Mouse (Mus musculus) liver, embryonic 13.5 days (tissue): ENCODE measurements around the gene Smco3. TPM values are rescaled to one million over a fixed set of nuclear protein-coding genes. Genes with fewer than 3 reads are reported as not detected.
"Not testable (repeated sequence)": the region's sequence is repeated elsewhere in the genome, so short reads cannot be mapped to it uniquely, and the experiment has no call there.

Experiments
- ATAC-seq: fragments of 200-750 bp; cut with Nextera tagmentation; 2 replicates; pipeline ENCODE4 v1.8.0; 2017; ENCODE audit warnings: low read depth, mild to moderate bottlenecking, moderate number of reproducible peaks, moderate library complexity
- DNase-seq: peaks from one replicate; pipeline ENCODE4 v3.0.0; 2022
- H3K27ac ChIP-seq: fragments of 300-500 bp; sonication (generic); 2 replicates; pipeline ENCODE4 v1.5.1; 2015; ENCODE audit warnings: moderate library complexity, mild to moderate bottlenecking, inconsistent platforms
- H3K27me3 ChIP-seq: fragments of 300-500 bp; sonication (generic); 2 replicates; pipeline ENCODE4 v1.6.1; 2015; ENCODE audit warnings: mild to moderate bottlenecking, inconsistent platforms
- H3K36me3 ChIP-seq: fragments of 300-500 bp; sonication (generic); 2 replicates; pipeline ENCODE4 v1.6.1; 2015; ENCODE audit warnings: mild to moderate bottlenecking, inconsistent platforms
- H3K4me1 ChIP-seq: fragments of 300-500 bp; sonication (generic); replicated peaks from 2 replicates; pipeline ENCODE4 v1.6.1; 2015; ENCODE audit warnings: inconsistent platforms
- H3K4me2 ChIP-seq: fragments of 300-500 bp; sonication (generic); 2 replicates; pipeline ENCODE4 v1.6.1; 2015; ENCODE audit warnings: inconsistent platforms, mild to moderate bottlenecking, moderate library complexity
- H3K4me3 ChIP-seq: fragments of 300-500 bp; sonication (generic); replicated peaks from 2 replicates; pipeline ENCODE4 v1.5.1; 2015; ENCODE audit warnings: mild to moderate bottlenecking, inconsistent platforms
- H3K9ac ChIP-seq: fragments of 300-500 bp; sonication (generic); 2 replicates; pipeline ENCODE4 v1.6.1; 2015; ENCODE audit warnings: mild to moderate bottlenecking, inconsistent platforms
- H3K9me3 ChIP-seq: fragments of 300-500 bp; sonication (generic); replicated peaks from 2 replicates; pipeline ENCODE4 v1.6.1; 2016; ENCODE audit warnings: inconsistent platforms
- WGBS: fragments of 180-500 bp; shearing (Covaris S2); methylation state at CpG from one replicate; pipeline ENCODE4 v1.1.7; 2015; ENCODE audit not compliant: insufficient replicate concordance; 5-methylcytosine and 5-hydroxymethylcytosine counted together
- polyA plus RNA-seq: library from polyadenylated mRNA; unstranded; fragments of >200 nt; fragmentation: Nextera tagmentation; extraction: Ambion mirVana; gene quantifications from 2 replicates; pipeline ENCODE4 v1.2.1, GENCODE M21; 2015

Smco3 gene
- polyA plus RNA-seq, 1 experiment from 2014 or later = not detected

DNA sequence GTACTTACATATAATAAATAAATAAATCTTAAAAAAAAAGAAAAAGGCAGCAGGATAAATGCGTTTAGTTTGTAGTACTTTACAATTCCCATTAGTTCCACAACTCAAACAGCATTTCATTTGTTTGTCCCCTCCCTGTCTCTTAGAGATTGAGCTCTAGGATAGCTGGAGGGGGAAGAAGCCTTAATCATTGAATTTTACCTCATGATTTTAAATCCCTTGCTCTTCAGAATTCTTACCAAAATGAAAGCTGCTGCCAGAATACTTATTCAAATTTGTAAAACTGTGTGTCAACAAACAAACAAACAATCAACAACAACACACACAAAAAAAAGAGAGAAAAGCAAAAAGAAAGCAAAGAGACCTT is 29.9 kb downstream of the Smco3 start:
- DNase-seq (no peak), ATAC-seq (no peak)
- no peaks in the 10 kb centered on the region for H3K27me3 ChIP-seq
- H3K27ac ChIP-seq = peak overlapping the region; percentile 100
- peak overlapping the region; percentile 73; the same call in 1 of the 2 replicates for H3K9ac ChIP-seq
- peaks cover 70% of the 10 kb centered on the region for H3K4me1 ChIP-seq
- WGBS = 81% methylated on average over 1 of the region's 1 CpGs
- H3K4me2 ChIP-seq = peak overlapping the region; percentile 88
- H3K36me3 ChIP-seq = peaks cover 9% of the 10 kb centered on the region
- H3K4me3 ChIP-seq = peak overlapping the region; percentile 71; the same call in 1 of the 2 replicates
- no peaks in the 10 kb centered on the region for H3K9me3 ChIP-seq

DNA sequence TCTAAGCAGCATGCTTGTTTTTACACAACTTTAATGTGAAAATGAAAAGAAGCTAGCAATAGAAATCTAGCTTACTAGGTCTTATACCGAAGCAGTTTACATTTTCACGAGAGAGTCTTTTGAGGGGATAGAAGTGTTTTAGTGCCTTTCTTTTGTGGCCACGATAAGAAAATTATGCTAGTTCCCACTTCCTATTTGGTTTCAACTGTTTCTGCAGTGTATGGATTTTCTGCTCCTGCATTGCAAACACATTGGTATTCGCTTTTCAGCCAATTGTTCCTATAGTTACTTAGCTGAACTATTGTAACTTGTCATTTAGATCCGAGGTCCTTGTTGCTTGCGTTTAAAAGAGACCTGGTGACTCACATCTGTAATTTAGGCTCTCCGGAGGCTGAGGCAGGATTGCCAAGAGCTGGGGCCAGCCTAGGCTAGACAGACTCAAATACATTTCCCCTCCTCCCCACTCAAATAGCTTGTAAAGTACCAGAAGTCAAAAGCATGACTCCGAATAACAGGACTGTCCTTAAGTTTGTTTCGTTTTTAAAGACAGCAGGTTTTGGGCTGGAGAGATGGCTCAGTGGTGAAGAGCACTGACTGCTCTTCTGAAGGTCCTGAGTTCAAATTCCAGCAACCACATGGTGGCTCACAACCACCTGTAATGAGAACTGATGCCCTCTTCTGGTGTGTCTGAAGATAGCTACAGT is 30.4 kb downstream of the Smco3 start:
- H3K4me3 ChIP-seq = peak overlapping the region; percentile 71
- H3K36me3 ChIP-seq = peaks cover 3% of the 10 kb centered on the region; the same call in 1 of the 2 replicates
- peak overlapping the region; percentile 73 for H3K9ac ChIP-seq
- no peaks in the 10 kb centered on the region for H3K9me3 ChIP-seq
- H3K27me3 ChIP-seq = no peaks in the 10 kb centered on the region
- WGBS = 11% methylated on average over 9 of the region's 9 CpGs
- peak overlapping the region; percentile 100 for H3K27ac ChIP-seq
- DNase-seq (peak; percentile 27), ATAC-seq (no peak)
- H3K4me2 ChIP-seq = peak overlapping the region; percentile 88
- peaks cover 68% of the 10 kb centered on the region for H3K4me1 ChIP-seq

DNA sequence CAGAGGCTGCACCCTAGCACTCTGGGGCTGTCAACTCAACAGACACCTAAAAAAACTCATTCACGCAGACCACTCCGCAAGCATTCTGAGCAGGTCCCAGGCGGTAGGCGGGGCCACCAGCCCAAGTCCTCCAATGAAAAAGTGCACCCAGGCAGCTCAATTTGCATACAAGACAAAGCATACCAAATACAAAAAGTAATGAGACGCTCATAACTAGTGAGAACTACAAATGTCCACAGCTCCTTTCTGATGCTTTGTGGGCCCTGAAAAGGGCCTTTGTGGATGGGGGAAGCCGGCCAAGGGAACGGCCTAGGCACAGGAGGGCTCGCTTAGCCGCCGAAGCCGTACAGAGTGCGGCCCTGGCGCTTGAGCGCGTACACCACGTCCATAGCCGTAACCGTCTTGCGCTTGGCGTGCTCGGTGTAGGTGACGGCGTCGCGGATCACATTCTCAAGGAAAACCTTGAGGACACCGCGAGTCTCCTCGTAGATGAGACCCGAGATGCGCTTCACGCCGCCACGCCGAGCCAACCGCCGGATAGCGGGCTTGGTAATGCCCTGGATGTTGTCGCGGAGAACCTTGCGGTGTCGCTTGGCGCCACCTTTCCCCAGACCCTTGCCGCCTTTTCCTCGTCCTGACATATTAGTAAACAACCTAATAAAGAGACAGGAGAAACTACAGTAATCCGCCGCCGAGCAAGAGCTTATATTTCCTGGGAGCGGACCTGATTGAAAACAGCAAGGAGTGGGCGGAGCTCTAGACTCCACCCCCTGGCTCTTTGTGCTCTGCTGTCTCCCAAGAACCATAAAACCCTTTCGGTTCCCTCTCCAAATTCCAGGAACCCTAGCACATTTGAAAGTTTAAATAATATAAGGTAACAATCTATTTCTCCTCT is 31.3 kb downstream of the Smco3 start, which contains the start of gene Hist4h4:
Gene Hist4h4 (minus strand): TSS at position 677 of the 895 bp plus-strand sequence.
- DNase-seq (peak; percentile 92), ATAC-seq (peak; percentile 76)
- H3K9me3 ChIP-seq = no peaks in the 10 kb centered on the region
- peak within 1 kb of the TSS; percentile 94 for H3K9ac ChIP-seq
- peaks cover 67% of the 10 kb centered on the region for H3K4me1 ChIP-seq
- peak within 1 kb of the TSS; percentile 88 for H3K4me2 ChIP-seq
- no peaks in the 10 kb centered on the region for H3K27me3 ChIP-seq
- H3K4me3 ChIP-seq = peak within 1 kb of the TSS; percentile 71
- no peaks in the 10 kb centered on the region for H3K36me3 ChIP-seq
- under 1% methylated on average over 50 of the region's 50 CpGs for WGBS
- peak within 1 kb of the TSS; percentile 100 for H3K27ac ChIP-seq

DNA sequence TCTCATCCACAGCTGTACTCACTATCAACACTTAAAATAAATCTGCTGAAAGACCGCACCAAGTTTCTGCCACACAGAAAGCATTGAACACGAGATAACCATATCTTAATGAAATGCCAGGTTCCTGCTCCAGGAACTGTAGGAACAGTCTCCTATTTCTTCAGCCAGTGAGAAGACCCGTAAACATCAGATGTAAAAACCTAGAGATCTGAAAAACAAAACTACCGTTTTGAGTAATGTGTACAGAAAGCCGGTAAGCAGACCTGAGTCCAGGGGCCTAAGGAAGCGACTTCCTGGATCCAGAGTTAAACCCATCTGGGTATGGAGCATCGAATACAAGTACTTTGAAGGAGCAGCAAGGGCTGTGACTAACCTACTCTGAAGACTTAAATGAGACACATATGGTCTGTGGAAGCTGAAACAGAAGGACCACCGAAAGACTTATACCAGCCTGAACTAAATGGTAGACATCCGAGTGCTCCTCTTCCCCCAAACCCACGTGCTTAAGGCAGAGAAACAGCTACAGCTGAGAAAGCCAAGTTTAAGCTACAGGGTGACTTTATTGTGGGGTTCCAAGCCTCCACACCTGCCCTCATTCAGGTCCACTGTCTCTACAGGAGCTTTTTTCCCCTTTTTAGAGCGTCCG is 32.0 kb downstream of the Smco3 start:
- Histone ChIP-seq H3K4me1 (peaks cover 73% of the 10 kb centered on the region), H3K4me2 (peak overlapping the region; percentile 88), H3K9ac (peak overlapping the region; percentile 94), H3K36me3 (no peaks in the 10 kb centered on the region), H3K27ac (peak overlapping the region; percentile 100), H3K4me3 (peak overlapping the region; percentile 71), H3K27me3 (no peaks in the 10 kb centered on the region), H3K9me3 (no peaks in the 10 kb centered on the region)
- 4% methylated on average over 12 of the region's 12 CpGs for WGBS
- ATAC-seq (no peak), DNase-seq (peak; percentile 34)

DNA sequence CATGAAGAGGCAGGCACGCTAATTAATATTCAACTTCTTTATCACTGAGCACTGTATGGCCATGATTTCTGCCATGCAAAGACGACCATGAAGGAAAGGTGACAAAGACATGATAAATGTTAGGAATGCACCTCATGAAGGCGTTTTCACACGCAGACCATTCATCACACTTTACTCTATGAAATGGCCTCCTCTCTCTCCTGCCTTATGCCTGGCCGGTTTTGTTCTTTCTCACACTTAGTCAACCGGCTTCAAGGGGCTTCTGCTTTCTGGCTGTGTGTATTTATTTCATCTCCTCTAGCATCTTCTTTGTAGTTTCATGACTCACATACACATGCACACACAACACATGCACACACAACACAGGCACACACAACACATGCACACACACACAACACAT is 34.0 kb downstream of the Smco3 start:
- Histone ChIP-seq H3K4me1 (peaks cover 70% of the 10 kb centered on the region), H3K27me3 (no peaks in the 10 kb centered on the region), H3K4me2 (peak overlapping the region; percentile 15), H3K36me3 (no peaks in the 10 kb centered on the region), H3K9me3 (no peaks in the 10 kb centered on the region), H3K27ac (peak overlapping the region; percentile 63), H3K4me3 (no peak overlapping the region), H3K9ac (peak overlapping the region; percentile 55)
- no peak for ATAC-seq
- no peak for DNase-seq
- 69% methylated on average over 6 of the region's 6 CpGs for WGBS

DNA sequence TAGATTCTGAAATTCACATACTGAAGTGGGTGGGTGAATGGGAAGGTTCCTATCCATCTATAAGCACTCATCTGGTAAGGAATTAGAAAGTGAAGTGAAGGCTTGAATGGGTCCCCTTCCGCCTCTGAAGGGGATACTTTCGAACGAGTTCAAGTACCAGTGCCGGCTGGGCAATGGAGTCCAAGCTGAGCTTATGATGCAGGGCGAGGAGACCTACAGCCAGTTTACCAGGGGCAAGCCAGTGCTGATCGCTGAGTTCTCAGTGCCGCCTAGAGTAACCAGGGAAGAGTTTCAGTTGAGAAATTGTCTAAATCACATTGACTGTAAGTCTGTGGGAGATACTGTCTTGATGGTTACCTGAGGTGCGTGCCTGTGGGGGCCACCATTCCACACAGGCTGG is 34.5 kb downstream of the Smco3 start:
- 85% methylated on average over 8 of the region's 8 CpGs for WGBS
- no peaks in the 10 kb centered on the region for H3K9me3 ChIP-seq
- ATAC-seq = no peak
- H3K4me2 ChIP-seq = peak overlapping the region; percentile 15; the same call in 1 of the 2 replicates
- DNase-seq = no peak
- H3K4me1 ChIP-seq = peaks cover 66% of the 10 kb centered on the region
- peak overlapping the region; percentile 55 for H3K9ac ChIP-seq
- H3K27ac ChIP-seq = peak overlapping the region; percentile 63
- no peaks in the 10 kb centered on the region for H3K27me3 ChIP-seq
- no peak overlapping the region for H3K4me3 ChIP-seq
- no peaks in the 10 kb centered on the region for H3K36me3 ChIP-seq

DNA sequence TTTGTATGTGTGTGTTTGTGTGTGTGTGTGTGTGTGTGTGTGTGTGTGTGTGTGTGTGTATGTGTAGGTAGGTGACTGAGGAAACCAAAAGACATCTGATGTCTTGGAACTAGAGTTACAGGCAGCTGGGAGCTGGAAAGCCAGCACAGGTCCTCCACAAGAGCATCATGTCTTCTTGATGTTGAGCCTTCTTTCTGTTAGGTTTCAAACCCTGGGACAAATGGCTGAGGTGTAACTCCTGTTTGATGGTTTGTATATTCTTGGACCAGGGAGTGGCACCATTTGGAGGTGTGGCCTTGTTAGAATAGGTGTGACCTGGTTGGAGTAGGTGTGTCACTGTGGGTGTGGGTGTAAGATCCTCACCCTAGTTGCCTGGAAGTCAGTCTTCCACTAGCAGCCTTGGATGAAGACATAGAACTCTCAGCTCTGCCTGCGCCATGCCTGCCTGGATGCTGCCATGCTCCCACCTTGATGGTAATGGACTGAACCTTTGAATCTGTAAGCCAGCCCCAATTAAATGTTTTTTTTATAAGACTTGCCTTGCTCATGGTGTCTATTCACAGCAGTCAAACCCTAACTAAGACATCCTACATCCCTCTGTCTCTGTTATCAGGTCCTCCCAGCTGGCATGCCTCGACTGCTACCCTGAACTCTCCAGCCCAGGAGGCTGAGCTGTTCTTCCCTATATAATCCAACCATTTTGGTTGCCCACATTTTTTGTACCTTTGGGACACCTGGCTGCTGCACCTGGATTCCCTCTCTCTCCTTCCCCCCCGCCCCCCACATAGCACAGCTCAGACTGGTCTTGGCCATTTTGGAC is 37.2 kb downstream of the Smco3 start:
- H3K27me3 ChIP-seq, DNase-seq, H3K36me3 ChIP-seq, H3K9me3 ChIP-seq: not testable (repeated sequence)
- peak overlapping the region; percentile 73 for H3K9ac ChIP-seq
- peak; percentile 97 for ATAC-seq
- H3K4me2 ChIP-seq = peak overlapping the region; percentile 57
- 51% methylated on average over 3 of the region's 3 CpGs for WGBS
- H3K27ac ChIP-seq = peak overlapping the region; percentile 97
- H3K4me1 ChIP-seq = peaks cover 69% of the 10 kb centered on the region
- H3K4me3 ChIP-seq = peak overlapping the region; percentile 60

DNA sequence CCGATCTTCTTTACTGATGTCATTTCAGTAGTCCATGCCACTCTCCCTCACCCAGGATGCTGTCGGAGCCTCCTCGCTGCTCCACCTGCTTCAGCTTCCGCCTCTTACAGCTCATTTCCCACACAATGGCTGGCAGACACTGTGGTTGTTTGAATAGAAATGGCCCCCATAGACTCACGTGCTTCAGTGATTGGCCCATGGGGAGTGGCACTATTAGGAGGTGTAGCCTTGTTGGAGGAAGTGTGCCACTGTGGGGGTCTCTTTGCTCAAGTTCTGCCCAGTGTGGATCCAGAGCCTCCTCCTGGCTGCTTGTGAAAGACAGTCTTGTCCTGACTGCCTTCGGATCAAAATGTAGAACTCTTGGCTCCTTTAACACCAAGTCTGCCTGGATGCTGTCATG is 39.4 kb downstream of the Smco3 start:
- no peaks in the 10 kb centered on the region for H3K36me3 ChIP-seq
- no peak for ATAC-seq
- H3K9ac ChIP-seq = no peak overlapping the region
- DNase-seq = no peak
- WGBS = 68% methylated on average over 6 of the region's 6 CpGs
- H3K27me3 ChIP-seq = peaks cover 19% of the 10 kb centered on the region
- no peak overlapping the region for H3K27ac ChIP-seq
- no peak overlapping the region for H3K4me3 ChIP-seq
- H3K9me3 ChIP-seq = no peaks in the 10 kb centered on the region
- H3K4me1 ChIP-seq = peaks cover 58% of the 10 kb centered on the region
- H3K4me2 ChIP-seq = no peak overlapping the region

DNA sequence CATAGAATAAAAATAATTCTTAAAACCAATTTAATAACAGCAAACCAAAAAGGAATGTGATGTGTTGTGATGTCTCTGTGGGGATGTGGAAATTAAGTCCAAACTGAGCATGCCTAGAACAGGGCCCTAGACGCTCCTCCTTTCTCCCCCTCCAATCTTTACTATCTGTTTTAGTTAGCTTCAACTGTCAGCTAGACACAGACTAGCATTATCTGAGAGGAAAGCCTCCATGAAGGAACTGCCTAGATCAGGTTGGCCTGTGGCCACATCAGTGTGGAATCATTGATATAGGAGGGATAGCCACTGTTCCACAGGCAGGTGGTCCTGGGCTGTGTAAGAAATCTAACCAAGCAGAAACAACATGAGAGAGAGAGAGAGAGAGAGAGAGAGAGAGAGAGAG is 40.1 kb downstream of the Smco3 start:
- peak; percentile 19; the same call in 1 of the 2 replicates for ATAC-seq
- WGBS = 17% methylated on average over 1 of the region's 1 CpGs
- peaks cover 51% of the 10 kb centered on the region for H3K4me1 ChIP-seq

DNA sequence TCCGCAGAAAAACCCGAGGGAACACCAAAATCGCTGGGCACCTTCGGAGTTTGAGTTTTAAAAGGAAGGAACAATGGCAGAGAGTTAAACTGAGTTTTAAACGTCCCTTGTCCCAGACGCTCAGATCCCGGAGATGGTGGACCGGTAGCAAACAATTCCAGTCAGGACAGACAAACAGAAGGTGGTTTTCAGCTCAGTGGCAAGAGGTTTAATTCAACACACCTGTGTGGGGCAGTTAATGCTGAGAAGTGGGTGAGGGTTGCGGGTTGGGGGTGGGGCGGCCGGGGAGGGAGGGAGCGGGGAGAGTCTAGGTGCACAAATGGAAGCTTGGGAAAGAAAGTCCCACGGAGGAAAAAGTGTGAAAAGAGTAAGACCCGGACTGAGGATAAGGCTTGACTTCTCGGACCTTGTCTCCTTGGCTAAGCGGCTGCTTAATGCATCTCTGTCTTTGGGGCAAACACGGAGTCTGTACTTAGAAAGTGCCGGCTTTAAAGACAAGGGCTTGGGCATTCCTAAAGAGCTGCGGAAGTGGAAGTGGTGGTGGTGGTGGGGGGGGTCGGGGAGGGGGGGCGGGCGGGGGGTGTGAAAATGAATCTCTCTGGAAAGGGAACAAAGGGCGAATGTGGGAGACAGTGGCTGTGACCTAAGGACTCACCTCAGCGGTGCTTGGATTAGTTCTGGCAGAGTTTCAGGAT is 41.3 kb downstream of the Smco3 start:
- no peak for DNase-seq

More for the DNA sequence above, 40.1 kb downstream of the Smco3 start:
- Histone ChIP-seq H3K4me3 (no peak overlapping the region), H3K27me3 (peaks cover 19% of the 10 kb centered on the region), H3K27ac (no peak overlapping the region; the same call in 1 of the 2 replicates), H3K36me3 (no peaks in the 10 kb centered on the region), H3K9ac (no peak overlapping the region), H3K4me2 (0 out of 2 replicates have a peak overlapping the region, but pooled peaks have one; percentile 12), H3K9me3 (no peaks in the 10 kb centered on the region)
- no peak for DNase-seq

More for the DNA sequence above, 41.3 kb downstream of the Smco3 start:
- Histone ChIP-seq H3K36me3 (no peaks in the 10 kb centered on the region), H3K9me3 (no peaks in the 10 kb centered on the region), H3K4me3 (peak overlapping the region; percentile 53), H3K4me1 (peaks cover 44% of the 10 kb centered on the region), H3K27ac (no peak overlapping the region), H3K27me3 (peaks cover 19% of the 10 kb centered on the region), H3K4me2 (peak overlapping the region; percentile 73), H3K9ac (peak overlapping the region; percentile 64)
- whole genome bisulfite sequencing = under 1% methylated on average over 24 of the region's 24 CpGs
- ATAC-seq = no peak
